Mouse (Mus musculus) testis, postnatal 10 days (tissue): ENCODE measurements around the gene Ldhc.
A peak's percentile ranks its signal among the peaks of the same experiment; 100 is the strongest.

Source experiments
- DNase-seq: peaks from one replicate; pipeline ENCODE4 v3.0.0; 2021; ENCODE audit warnings: low spot score

The Ldhc gene

DNA sequence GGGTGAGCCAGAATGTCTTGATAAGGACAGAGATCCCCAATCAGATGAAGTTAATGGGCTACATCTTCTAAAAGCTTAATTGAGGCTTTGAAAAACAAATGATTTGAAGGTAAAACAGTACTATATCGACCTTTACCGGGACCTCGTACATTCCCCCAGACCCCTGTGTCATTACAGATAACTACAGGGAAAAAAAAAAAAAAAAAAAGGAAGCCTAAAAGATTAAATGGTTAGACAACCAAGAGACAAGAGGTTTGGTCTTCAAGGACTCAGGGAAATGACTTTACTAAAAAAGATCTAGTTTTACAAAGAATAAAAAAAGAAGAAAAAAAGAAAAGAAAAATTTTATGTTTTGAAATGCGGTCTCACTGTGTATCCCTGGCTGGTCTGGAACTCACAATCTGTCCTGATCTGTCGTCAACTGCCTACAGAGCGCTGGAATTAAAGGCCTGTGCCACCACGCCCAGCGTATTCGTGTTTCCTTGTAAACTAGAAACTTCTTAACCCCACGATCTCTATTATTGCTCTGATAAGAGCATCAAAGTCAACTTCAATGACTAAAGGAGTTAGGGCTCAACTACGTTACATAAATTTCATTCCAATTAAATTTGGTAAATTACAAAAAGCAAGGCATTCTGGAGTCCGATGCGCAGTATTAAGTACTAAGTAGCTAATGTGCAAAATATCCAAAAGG is 57.8 kb downstream of the Ldhc start:
- no peak for DNase-seq

DNA sequence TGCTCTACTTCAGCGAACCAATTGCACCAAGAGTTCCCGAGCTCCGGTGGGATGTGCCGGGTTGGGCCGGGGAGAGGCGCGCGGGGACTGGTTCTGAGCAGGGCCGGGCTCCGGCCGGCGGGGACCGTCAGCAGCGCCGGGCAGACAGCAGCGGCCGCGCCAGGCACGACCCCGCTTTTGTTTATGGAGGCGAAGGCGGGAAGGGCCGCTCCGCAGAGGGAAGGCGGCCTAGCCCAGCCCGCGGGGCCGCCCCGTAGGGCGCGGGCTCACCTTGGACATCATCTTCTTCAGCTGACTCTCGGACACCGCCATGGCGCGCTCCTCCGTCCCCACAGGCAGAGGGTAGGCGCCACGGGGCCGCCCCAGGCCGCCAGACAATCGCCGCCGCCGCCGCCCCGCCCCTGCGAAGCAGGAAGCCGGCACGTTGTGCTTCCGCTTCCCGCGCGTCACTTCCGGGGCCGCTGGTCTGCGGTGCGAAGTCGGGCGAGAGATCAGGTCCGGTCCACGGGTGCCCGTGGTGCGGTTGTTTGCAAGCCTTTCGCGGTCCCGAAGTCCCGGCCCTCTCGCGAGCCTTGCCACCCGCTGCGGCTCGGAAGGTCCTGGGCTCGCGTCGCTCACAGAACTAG is 58.7 kb downstream of the Ldhc start, which contains the start of gene Tsg101:
Gene Tsg101, minus strand, starts transcription at position 419 of the 626 bp plus-strand sequence.
- peak; percentile 94 for DNase-seq

DNA sequence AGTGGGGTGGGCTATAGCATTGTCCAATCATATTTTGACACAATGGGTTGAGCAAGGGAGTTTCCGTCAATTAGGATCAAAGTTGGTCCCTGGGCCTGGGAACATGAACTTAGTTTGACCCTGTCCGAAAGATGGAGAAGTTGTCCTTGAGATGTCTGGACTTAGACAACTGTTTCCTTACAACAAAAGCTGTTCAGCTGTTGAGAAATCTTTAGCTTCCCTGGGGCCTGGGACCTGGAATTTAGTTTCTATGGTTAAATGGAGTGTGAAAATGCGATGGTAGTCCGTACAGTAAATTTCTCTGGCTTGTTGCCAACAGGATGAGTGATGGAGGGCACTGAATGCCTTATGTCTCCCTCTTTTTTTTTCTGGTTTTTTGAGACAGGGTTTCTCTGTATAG is 61.1 kb downstream of the Ldhc start:
- DNase-seq: no peak
